Mouse (Mus musculus): Measurements from ENCODE around the gene Popdc3. TPM values are rescaled to one million over a fixed set of nuclear protein-coding genes. Genes with fewer than 3 reads are reported as not detected.
"Not testable (repeated sequence)": the region's sequence is repeated elsewhere in the genome, so short reads cannot be mapped to it uniquely, and the experiment has no call there.

Popdc3 gene
- polyA plus RNA-seq, 1 experiment from 2014 or later, result 0.59 TPM

GRCm38 (mm10) chr10:45292159-45292558 lies 114.3 kb downstream of the Popdc3 start:
- peak; percentile 28; the same call in 1 of the 2 replicates for ATAC-seq
- not testable (repeated sequence) for H3K27ac ChIP-seq (ENCODE audit: low read length); H3K4me3 ChIP-seq (ENCODE audit: low read length); H3K4me2 ChIP-seq (ENCODE audit: low read depth, low read length); H3K9ac ChIP-seq (ENCODE audit: low read depth, low read length); H3K9me3 ChIP-seq (ENCODE audit: control insufficient read depth, low read length); H3K36me3 ChIP-seq (ENCODE audit: control insufficient read depth, insufficient read depth, low read length); H3K4me1 ChIP-seq (ENCODE audit: control insufficient read depth, insufficient read depth, low read length)
- peaks cover 16% of the 10 kb centered on the region for H3K27me3 ChIP-seq (replicated peaks; ENCODE audit: control insufficient read depth, insufficient read depth, low read length)
- WGBS, result 46% methylated on average over 4 of the region's 4 CpGs

DNA sequence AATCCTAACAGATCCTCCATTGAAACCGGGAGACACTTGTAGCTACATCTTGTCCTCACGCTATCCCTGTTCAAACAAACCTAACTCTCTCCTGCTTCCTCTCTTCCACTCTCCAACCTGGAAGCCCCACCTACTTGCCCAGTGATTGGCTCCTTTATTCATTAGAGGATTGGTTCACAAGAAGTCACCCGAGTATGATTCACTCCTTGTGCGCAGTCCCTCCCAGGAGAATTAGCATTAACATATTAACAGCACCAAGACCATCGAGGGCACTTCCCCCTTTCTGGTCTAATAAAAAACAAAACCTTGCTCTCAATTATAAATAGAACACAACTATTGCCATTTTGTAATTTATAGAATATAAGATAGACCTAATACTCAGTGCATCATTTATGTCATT lies 117.2 kb downstream of the Popdc3 start:
- no peak for ATAC-seq

GRCm38 (mm10) chr10:45298503-45298902 lies 120.6 kb downstream of the Popdc3 start:
- no peaks in the 10 kb centered on the region for H3K4me1 ChIP-seq (ENCODE audit: control insufficient read depth, insufficient read depth, low read length)
- no peak overlapping the region for H3K4me2 ChIP-seq (ENCODE audit: low read depth, low read length)
- H3K27me3 ChIP-seq (replicated peaks; ENCODE audit: control insufficient read depth, insufficient read depth, low read length), result no peaks in the 10 kb centered on the region
- no peak overlapping the region for H3K27ac ChIP-seq (ENCODE audit: low read length)
- WGBS, result 79% methylated on average over 6 of the region's 6 CpGs
- H3K9me3 ChIP-seq (ENCODE audit: control insufficient read depth, low read length), result no peaks in the 10 kb centered on the region
- H3K9ac ChIP-seq (ENCODE audit: low read depth, low read length), result no peak overlapping the region
- H3K4me3 ChIP-seq (ENCODE audit: low read length), result no peak overlapping the region
- no peaks in the 10 kb centered on the region for H3K36me3 ChIP-seq (ENCODE audit: control insufficient read depth, insufficient read depth, low read length)
- no peak for ATAC-seq

More for the DNA sequence above, 117.2 kb downstream of the Popdc3 start:
- no peak overlapping the region for H3K27ac ChIP-seq (ENCODE audit: low read length)
- no peaks in the 10 kb centered on the region for H3K36me3 ChIP-seq (ENCODE audit: control insufficient read depth, insufficient read depth, low read length)
- no peak overlapping the region for H3K4me3 ChIP-seq (ENCODE audit: low read length)
- H3K9me3 ChIP-seq (ENCODE audit: control insufficient read depth, low read length), result no peaks in the 10 kb centered on the region
- H3K4me1 ChIP-seq (ENCODE audit: control insufficient read depth, insufficient read depth, low read length), result no peaks in the 10 kb centered on the region
- 75% methylated on average over 5 of the region's 5 CpGs for WGBS
- no peak overlapping the region for H3K4me2 ChIP-seq (ENCODE audit: low read depth, low read length)
- H3K9ac ChIP-seq (ENCODE audit: low read depth, low read length), result no peak overlapping the region
- no peaks in the 10 kb centered on the region; the same call in 1 of the 2 replicates for H3K27me3 ChIP-seq (replicated peaks; ENCODE audit: control insufficient read depth, insufficient read depth, low read length)

- Histone ChIP-seq H3K36me3 (ENCODE audit: control insufficient read depth, insufficient read depth, low read length) (no peaks in the 10 kb centered on the region), H3K9ac (ENCODE audit: low read depth, low read length) (no peak overlapping the region), H3K4me3 (ENCODE audit: low read length) (no peak overlapping the region), H3K9me3 (ENCODE audit: control insufficient read depth, low read length) (no peaks in the 10 kb centered on the region), H3K4me2 (ENCODE audit: low read depth, low read length) (no peak overlapping the region), H3K27ac (ENCODE audit: low read length) (no peak overlapping the region), H3K27me3 (replicated peaks; ENCODE audit: control insufficient read depth, insufficient read depth, low read length) (no peaks in the 10 kb centered on the region), H3K4me1 (ENCODE audit: control insufficient read depth, insufficient read depth, low read length) (no peaks in the 10 kb centered on the region)
- WGBS, result 82% methylated on average over 4 of the region's 4 CpGs
- no peak for ATAC-seq
These were observed 121.6 kb downstream of the Popdc3 start for GRCm38 (mm10) chr10:45299509-45299908.

DNA sequence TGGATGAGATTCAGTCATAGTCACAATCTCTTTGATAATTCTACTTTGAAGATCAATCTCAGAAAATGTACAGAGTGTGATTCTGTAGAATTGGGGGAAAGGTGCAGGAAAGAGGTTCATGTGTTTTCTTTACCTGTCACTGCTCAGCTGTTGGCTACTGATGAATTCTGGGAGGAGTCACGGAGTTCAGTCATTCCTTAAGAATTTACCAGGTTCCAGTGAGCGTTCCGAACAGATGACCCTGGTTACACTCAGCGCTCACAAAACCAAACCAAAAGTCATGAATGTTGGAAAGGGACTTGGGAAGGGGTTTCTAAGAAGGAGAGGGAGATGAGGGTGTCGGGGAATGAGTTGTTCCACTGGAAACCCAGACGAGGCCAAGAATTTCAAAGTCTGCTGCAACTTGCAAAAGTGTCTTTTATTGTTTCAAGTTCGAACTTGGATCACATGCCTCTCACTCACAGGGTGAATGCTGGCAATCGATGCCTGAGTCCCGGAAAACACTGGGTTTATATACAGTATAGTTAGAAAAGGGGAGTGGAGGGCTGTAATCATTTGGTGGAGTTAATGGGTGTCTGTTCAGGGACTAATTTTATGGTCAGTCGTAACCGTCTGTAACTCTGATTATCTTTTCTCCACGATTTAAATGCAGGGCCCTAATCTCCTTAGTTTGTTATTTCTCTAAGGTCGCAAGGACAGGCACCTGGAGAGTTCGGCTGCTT lies 125.6 kb downstream of the Popdc3 start:
- Histone ChIP-seq H3K4me1 (ENCODE audit: control insufficient read depth, insufficient read depth, low read length) (no peaks in the 10 kb centered on the region), H3K9me3 (ENCODE audit: control insufficient read depth, low read length) (no peaks in the 10 kb centered on the region), H3K9ac (ENCODE audit: low read depth, low read length) (no peak overlapping the region), H3K27me3 (replicated peaks; ENCODE audit: control insufficient read depth, insufficient read depth, low read length) (no peaks in the 10 kb centered on the region), H3K36me3 (ENCODE audit: control insufficient read depth, insufficient read depth, low read length) (no peaks in the 10 kb centered on the region), H3K27ac (ENCODE audit: low read length) (no peak overlapping the region), H3K4me3 (ENCODE audit: low read length) (no peak overlapping the region), H3K4me2 (ENCODE audit: low read depth, low read length) (0 out of 2 replicates have a peak overlapping the region, but pooled peaks have one; percentile 0)
- ATAC-seq, result peak; percentile 95
- WGBS, result 33% methylated on average over 14 of the region's 14 CpGs

DNA sequence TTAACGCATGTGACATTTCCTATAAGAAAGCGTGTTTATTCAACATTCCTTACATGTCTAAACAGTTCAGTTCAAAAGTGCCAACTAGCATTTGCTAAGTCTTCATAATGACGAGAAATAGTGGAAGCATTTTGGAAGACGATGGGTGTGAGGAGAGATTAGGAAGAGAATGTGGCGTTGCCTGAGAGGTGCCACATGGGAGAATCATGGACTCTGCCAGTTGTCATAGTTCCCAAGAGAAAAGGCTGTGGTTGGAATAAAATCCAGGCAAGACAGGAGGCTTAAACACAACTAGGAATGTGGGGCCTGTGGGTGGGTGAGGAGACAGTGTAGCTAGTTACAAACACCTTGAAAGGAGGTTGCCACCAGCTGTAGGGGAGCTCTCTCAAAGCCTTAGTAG lies 127.3 kb downstream of the Popdc3 start:
- Histone ChIP-seq H3K9ac (ENCODE audit: low read depth, low read length) (no peak overlapping the region), H3K27ac (ENCODE audit: low read length) (no peak overlapping the region), H3K4me1 (ENCODE audit: control insufficient read depth, insufficient read depth, low read length) (no peaks in the 10 kb centered on the region), H3K4me3 (ENCODE audit: low read length) (no peak overlapping the region), H3K27me3 (replicated peaks; ENCODE audit: control insufficient read depth, insufficient read depth, low read length) (no peaks in the 10 kb centered on the region), H3K9me3 (ENCODE audit: control insufficient read depth, low read length) (no peaks in the 10 kb centered on the region), H3K36me3 (ENCODE audit: control insufficient read depth, insufficient read depth, low read length) (no peaks in the 10 kb centered on the region), H3K4me2 (ENCODE audit: low read depth, low read length) (no peak overlapping the region)
- ATAC-seq, result no peak
- 83% methylated on average over 5 of the region's 5 CpGs for WGBS

DNA sequence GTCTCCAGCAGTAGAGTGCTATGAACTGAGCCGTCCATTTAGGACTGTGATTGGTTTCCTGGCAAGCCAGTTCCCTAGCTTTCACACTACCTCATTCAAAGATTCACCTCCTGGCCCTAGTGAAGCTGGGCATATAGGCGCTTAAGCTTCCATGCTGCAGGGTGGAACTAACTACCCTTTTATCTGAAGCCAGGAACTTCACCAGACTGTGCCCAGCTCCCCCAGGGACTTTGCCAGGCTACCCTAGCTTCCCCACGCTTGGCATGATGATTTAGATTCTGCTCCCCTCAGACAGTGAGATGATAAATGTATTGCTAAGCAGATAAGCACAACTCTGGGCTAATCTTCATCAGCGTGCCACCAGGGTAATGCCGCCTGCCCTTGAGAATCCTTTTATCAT lies 133.2 kb downstream of the Popdc3 start:
- H3K9ac ChIP-seq (ENCODE audit: low read depth, low read length), result no peak overlapping the region
- H3K4me1 ChIP-seq (ENCODE audit: control insufficient read depth, insufficient read depth, low read length), result no peaks in the 10 kb centered on the region
- H3K4me2 ChIP-seq (ENCODE audit: low read depth, low read length), result no peak overlapping the region
- no peaks in the 10 kb centered on the region for H3K27me3 ChIP-seq (replicated peaks; ENCODE audit: control insufficient read depth, insufficient read depth, low read length)
- no peak overlapping the region for H3K4me3 ChIP-seq (ENCODE audit: low read length)
- H3K36me3 ChIP-seq (ENCODE audit: control insufficient read depth, insufficient read depth, low read length), result no peaks in the 10 kb centered on the region
- 74% methylated on average over 5 of the region's 5 CpGs for WGBS
- H3K9me3 ChIP-seq (ENCODE audit: control insufficient read depth, low read length), result no peaks in the 10 kb centered on the region
- no peak overlapping the region for H3K27ac ChIP-seq (ENCODE audit: low read length)
- no peak for ATAC-seq

DNA sequence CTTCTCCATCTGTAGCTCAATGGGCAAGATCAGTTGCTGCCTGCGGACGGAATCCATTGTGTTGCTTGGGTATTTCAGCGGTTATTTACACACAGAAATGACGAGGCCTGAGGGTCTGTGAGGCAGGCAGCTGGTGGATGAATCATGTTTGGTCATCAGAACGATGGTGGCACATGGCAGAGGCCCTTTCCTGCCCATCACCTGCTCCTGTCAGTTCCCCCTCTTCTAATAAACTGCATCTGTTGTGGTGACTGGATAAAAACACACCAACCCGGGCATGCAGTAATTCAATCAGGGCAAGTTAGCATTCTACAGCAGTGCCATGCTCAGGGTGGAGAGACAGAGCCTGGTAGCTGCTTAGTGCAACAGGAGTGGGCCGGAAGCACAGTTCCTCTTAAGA lies 133.7 kb downstream of the Popdc3 start:
- H3K27me3 ChIP-seq (replicated peaks; ENCODE audit: control insufficient read depth, insufficient read depth, low read length), result no peaks in the 10 kb centered on the region
- H3K4me3 ChIP-seq (ENCODE audit: low read length), result no peak overlapping the region
- H3K9me3 ChIP-seq (ENCODE audit: control insufficient read depth, low read length), result no peaks in the 10 kb centered on the region
- H3K36me3 ChIP-seq (ENCODE audit: control insufficient read depth, insufficient read depth, low read length), result no peaks in the 10 kb centered on the region
- H3K4me1 ChIP-seq (ENCODE audit: control insufficient read depth, insufficient read depth, low read length), result no peaks in the 10 kb centered on the region
- 69% methylated on average over 7 of the region's 7 CpGs for WGBS
- no peak overlapping the region for H3K27ac ChIP-seq (ENCODE audit: low read length)
- no peak for ATAC-seq
- no peak overlapping the region for H3K9ac ChIP-seq (ENCODE audit: low read depth, low read length)
- no peak overlapping the region for H3K4me2 ChIP-seq (ENCODE audit: low read depth, low read length)

DNA sequence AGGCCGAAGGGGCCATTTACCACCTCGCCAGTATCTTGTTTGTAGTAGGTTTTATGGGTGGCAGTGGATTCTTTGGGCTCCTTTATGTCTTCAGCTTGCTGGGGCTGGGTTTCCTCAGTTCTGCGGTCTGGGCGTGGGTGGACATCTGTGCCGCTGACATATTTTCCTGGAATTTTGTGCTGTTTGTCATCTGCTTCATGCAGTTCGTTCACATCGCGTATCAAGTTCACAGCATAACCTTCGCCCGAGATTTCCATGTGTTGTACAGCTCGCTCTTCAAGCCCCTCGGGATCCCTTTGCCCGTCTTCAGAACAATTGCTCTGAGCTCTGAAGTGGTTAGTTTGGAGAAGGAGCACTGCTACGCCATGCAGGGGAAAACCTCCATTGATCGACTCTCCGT lies 137.0 kb downstream of the Popdc3 start:
- H3K9ac ChIP-seq (ENCODE audit: low read depth, low read length), result no peak overlapping the region
- 0 out of 2 replicates have a peak, but pooled peaks cover 2% of the 10 kb centered on the region for H3K9me3 ChIP-seq (ENCODE audit: control insufficient read depth, low read length)
- no peaks in the 10 kb centered on the region for H3K27me3 ChIP-seq (replicated peaks; ENCODE audit: control insufficient read depth, insufficient read depth, low read length)
- no peak for ATAC-seq
- WGBS, result 89% methylated on average over 16 of the region's 16 CpGs
- no peak overlapping the region for H3K4me2 ChIP-seq (ENCODE audit: low read depth, low read length)
- no peaks in the 10 kb centered on the region for H3K36me3 ChIP-seq (ENCODE audit: control insufficient read depth, insufficient read depth, low read length)
- no peak overlapping the region for H3K27ac ChIP-seq (ENCODE audit: low read length)
- H3K4me1 ChIP-seq (ENCODE audit: control insufficient read depth, insufficient read depth, low read length), result no peaks in the 10 kb centered on the region
- no peak overlapping the region for H3K4me3 ChIP-seq (ENCODE audit: low read length)

DNA sequence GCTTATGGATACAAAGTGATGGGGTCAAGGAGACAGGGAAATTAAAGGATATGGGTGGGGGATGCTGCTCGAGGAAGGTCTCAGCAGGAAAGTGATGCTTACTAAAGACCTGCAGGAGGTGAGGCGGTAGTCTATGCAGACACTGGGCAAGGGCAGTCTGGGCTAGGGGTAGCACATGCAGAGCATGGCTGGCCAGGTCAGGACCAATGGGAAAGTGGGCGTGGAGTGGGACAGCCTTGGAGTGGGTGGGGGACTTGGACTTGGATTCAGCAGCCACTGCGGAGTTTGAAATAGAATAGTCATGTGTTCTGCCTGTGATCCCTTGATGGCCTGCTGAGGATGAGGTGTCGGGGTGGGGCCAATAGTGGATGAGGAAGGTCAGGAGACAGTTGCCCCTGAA lies 141.0 kb downstream of the Popdc3 start:
- WGBS, result 81% methylated on average over 5 of the region's 5 CpGs
- H3K4me3 ChIP-seq (ENCODE audit: low read length), result no peak overlapping the region
- H3K27me3 ChIP-seq (replicated peaks; ENCODE audit: control insufficient read depth, insufficient read depth, low read length), result no peaks in the 10 kb centered on the region
- no peak overlapping the region for H3K27ac ChIP-seq (ENCODE audit: low read length)
- no peak overlapping the region for H3K9ac ChIP-seq (ENCODE audit: low read depth, low read length)
- no peaks in the 10 kb centered on the region for H3K36me3 ChIP-seq (ENCODE audit: control insufficient read depth, insufficient read depth, low read length)
- 0 out of 2 replicates have a peak, but pooled peaks cover 2% of the 10 kb centered on the region for H3K9me3 ChIP-seq (ENCODE audit: control insufficient read depth, low read length)
- H3K4me1 ChIP-seq (ENCODE audit: control insufficient read depth, insufficient read depth, low read length), result no peaks in the 10 kb centered on the region
- no peak for ATAC-seq
- no peak overlapping the region for H3K4me2 ChIP-seq (ENCODE audit: low read depth, low read length)

Data from intestine, embryonic 16.5 days (tissue).